7 mouse cellular contexts compared by ENCODE assay signal in the genomic region with DNA sequence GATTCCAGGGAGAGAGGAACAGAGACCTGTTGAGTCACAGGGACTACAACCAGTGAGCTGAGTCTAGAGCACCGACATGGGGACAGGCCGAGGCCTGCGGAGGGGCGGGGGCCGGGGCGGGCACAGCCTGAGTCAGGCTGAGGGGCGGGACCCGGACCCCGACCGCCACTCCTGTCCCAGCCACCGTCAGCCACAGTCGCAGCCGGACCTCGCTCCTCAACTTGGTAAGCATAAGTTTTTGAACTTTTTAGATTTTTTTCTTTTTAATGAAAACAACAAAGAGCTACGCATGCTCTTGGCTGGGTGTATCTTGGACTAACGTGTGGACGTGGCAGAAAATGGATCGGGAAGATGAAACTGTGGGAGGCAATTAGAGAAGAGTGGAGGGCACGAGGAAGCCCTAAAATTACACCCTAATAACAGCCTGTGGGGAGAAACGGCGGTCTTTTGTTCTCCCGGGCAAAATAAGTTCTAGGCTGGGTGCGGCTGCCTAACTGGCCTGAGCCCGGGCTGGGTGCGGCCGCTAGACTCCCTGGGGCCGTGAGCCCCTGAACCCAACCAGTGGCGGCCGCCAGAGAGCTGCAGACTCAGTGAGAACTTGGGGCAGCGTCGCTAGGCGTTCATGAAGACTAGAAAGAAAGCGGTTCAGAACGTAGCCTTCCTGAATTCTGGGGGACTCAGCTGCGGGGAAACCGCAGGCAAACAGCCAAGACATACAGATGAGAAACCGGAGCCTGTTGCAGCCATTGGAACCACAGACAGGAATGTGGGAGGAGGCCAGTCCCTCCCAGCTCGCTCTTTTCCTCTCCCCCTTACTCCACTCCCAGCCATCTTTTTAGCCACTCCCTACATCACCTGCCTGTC. TPM values are rescaled to one million over a fixed set of nuclear protein-coding genes. Genes with fewer than 3 reads are reported as not detected.
DNase-seq lines count a peak whose midpoint lies in the region; ATAC-seq and TF ChIP-seq lines count a peak whose summit lies in the region.

A gene (plus strand): TSS at position 159 of the 864 bp plus-strand sequence.

- no peak for TF ChIP-seq CTCF in forebrain, postnatal 0 days (IDR thresholded peaks at IDR 0.05; ENCODE audit: low read depth)

- peak within 1 kb of the TSS; percentile 42 for H3K4me3 ChIP-seq in forebrain, postnatal 0 days (ENCODE audit: low read depth, low read length)
- peak within 1 kb of the TSS; percentile 40 for H3K4me3 ChIP-seq in hindbrain, embryonic 11.5 days (ENCODE audit: low read depth, low read length)
- peak within 1 kb of the TSS; percentile 65 for H3K4me3 ChIP-seq in limb, embryonic 12.5 days (replicated peaks)
- H3K4me3 ChIP-seq in midbrain, embryonic 12.5 days = peak within 1 kb of the TSS; percentile 46

- WGBS in forebrain, postnatal 0 days = 3% methylated on average over 38 of the region's 38 CpGs
- WGBS in hindbrain, embryonic 11.5 days = under 1% methylated on average over 38 of the region's 38 CpGs
- WGBS in limb, embryonic 12.5 days = under 1% methylated on average over 38 of the region's 38 CpGs
- under 1% methylated on average over 38 of the region's 38 CpGs for whole genome bisulfite sequencing in midbrain, embryonic 12.5 days

- no peaks in the 10 kb centered on the region for H3K36me3 ChIP-seq in forebrain, postnatal 0 days (ENCODE audit: insufficient read depth)
- no peaks in the 10 kb centered on the region for H3K36me3 ChIP-seq in hindbrain, embryonic 11.5 days (ENCODE audit: control insufficient read depth, insufficient read depth, low read length)
- peaks cover 16% of the 10 kb centered on the region for H3K36me3 ChIP-seq in limb, embryonic 12.5 days
- H3K36me3 ChIP-seq in midbrain, embryonic 12.5 days = no peaks in the 10 kb centered on the region

- peak within 1 kb of the TSS; percentile 54 for H3K9ac ChIP-seq in forebrain, postnatal 0 days
- peak within 1 kb of the TSS; percentile 38; the same call in 1 of the 2 replicates for H3K9ac ChIP-seq in hindbrain, embryonic 11.5 days (ENCODE audit: low read depth, low read length)
- peak within 1 kb of the TSS; percentile 80 for H3K9ac ChIP-seq in limb, embryonic 12.5 days (replicated peaks)
- peak within 1 kb of the TSS; percentile 53 for H3K9ac ChIP-seq in midbrain, embryonic 12.5 days (replicated peaks)

- no peaks in the 10 kb centered on the region for H3K9me3 ChIP-seq in forebrain, postnatal 0 days (ENCODE audit: low read length)
- H3K9me3 ChIP-seq in hindbrain, embryonic 11.5 days (ENCODE audit: control insufficient read depth, low read length) = no peaks in the 10 kb centered on the region
- H3K9me3 ChIP-seq in limb, embryonic 12.5 days = no peaks in the 10 kb centered on the region
- H3K9me3 ChIP-seq in midbrain, embryonic 12.5 days = no peaks in the 10 kb centered on the region

- H3K27ac ChIP-seq in forebrain, postnatal 0 days (ENCODE audit: low read depth, low read length) = no peak within 1 kb of the TSS
- no peak within 1 kb of the TSS for H3K27ac ChIP-seq in hindbrain, embryonic 11.5 days (ENCODE audit: low read depth, low read length)
- H3K27ac ChIP-seq in limb, embryonic 12.5 days = peak within 1 kb of the TSS; percentile 87
- H3K27ac ChIP-seq in midbrain, embryonic 12.5 days (replicated peaks) = no peak within 1 kb of the TSS

- H3K4me2 ChIP-seq in forebrain, postnatal 0 days (ENCODE audit: low read depth) = peak within 1 kb of the TSS; percentile 81
- H3K4me2 ChIP-seq in hindbrain, embryonic 11.5 days (replicated peaks; ENCODE audit: low read depth, low read length) = peak within 1 kb of the TSS; percentile 52
- peak within 1 kb of the TSS; percentile 66 for H3K4me2 ChIP-seq in limb, embryonic 12.5 days
- peak within 1 kb of the TSS; percentile 78 for H3K4me2 ChIP-seq in midbrain, embryonic 12.5 days (replicated peaks)

- peaks cover 11% of the 10 kb centered on the region; the same call in 1 of the 2 replicates for H3K4me1 ChIP-seq in forebrain, postnatal 0 days (ENCODE audit: insufficient read depth)
- H3K4me1 ChIP-seq in hindbrain, embryonic 11.5 days (replicated peaks; ENCODE audit: control insufficient read depth, insufficient read depth, low read length) = no peaks in the 10 kb centered on the region
- H3K4me1 ChIP-seq in limb, embryonic 12.5 days (replicated peaks) = peaks cover 6% of the 10 kb centered on the region; the same call in 1 of the 2 replicates
- H3K4me1 ChIP-seq in midbrain, embryonic 12.5 days = peaks cover 5% of the 10 kb centered on the region; the same call in 1 of the 2 replicates

- H3K27me3 ChIP-seq in forebrain, postnatal 0 days (ENCODE audit: insufficient read depth, low read length) = no peaks in the 10 kb centered on the region; the same call in 1 of the 2 replicates
- H3K27me3 ChIP-seq in hindbrain, embryonic 11.5 days (ENCODE audit: control insufficient read depth, insufficient read depth, low read length) = no peaks in the 10 kb centered on the region
- H3K27me3 ChIP-seq in limb, embryonic 12.5 days = no peaks in the 10 kb centered on the region
- peaks cover 11% of the 10 kb centered on the region; the same call in 1 of the 2 replicates for H3K27me3 ChIP-seq in midbrain, embryonic 12.5 days

- ATAC-seq in forebrain, postnatal 0 days = peak; percentile 72
- peak; percentile 93 for ATAC-seq in hindbrain, embryonic 11.5 days (ENCODE audit: low FRiP score)
- ATAC-seq in limb, embryonic 12.5 days (ENCODE audit: insufficient number of reproducible peaks, insufficient read depth, low FRiP score, low TSS enrichment, low read depth) = peak; percentile 96
- ATAC-seq in midbrain, embryonic 12.5 days (ENCODE audit: low FRiP score, low read depth) = peak; percentile 96

- DNase-seq in Muller cell, postnatal 12 days (ENCODE audit: inconsistent ontology term) = peak; percentile 93
- DNase-seq in adrenal gland, postnatal 4 days (ENCODE audit: low spot score in 2 of 2) = peak; percentile 8 to 25
- DNase-seq in forebrain, postnatal 0 days = peak; percentile 43
- peak; percentile 68 for DNase-seq in hindbrain, embryonic 11.5 days (ENCODE audit: low spot score)
- peak; percentile 53 to 57 for DNase-seq in spleen, postnatal 36 days (ENCODE audit: low spot score in 2 of 2)

RNA-seq across cellular contexts. Expression of the gene that starts here (rescaled TPM):
- total RNA-seq in adrenal gland, postnatal 4 days (2021) = 100 to 1,000 TPM; 223 to 236 TPM
- 9.8 and 17.1 TPM in 2 replicates for total RNA-seq in forebrain, postnatal 0 days (2014; rRNA removed)
- polyA plus RNA-seq in forebrain, postnatal 0 days (2015; fragmentation: Nextera tagmentation; extraction: Ambion mirVana) = 169 and 172 TPM in 2 replicates
- 402 and 542 TPM in 2 replicates for polyA plus RNA-seq in hindbrain, embryonic 11.5 days (2014; fragmentation: Nextera tagmentation; extraction: Ambion mirVana)
- polyA plus RNA-seq in limb, embryonic 12.5 days (2016; fragmentation: Nextera tagmentation; extraction: Ambion mirVana) = 600 and 664 TPM in 2 replicates
- 340 and 424 TPM in 2 replicates for polyA plus RNA-seq in midbrain, embryonic 12.5 days (2016; fragmentation: Nextera tagmentation; extraction: Ambion mirVana)

Comparison
In these comparisons a context has a peak if more than half of its experiments do, and no peak if none do; other contexts are left out.
1. RNA of the gene that starts here (total RNA-seq): 223 to 236 TPM in adrenal gland, postnatal 4 days; 9.8 to 17.1 TPM in forebrain, postnatal 0 days; every median in the first group is over 10 times any median in the second.
2. DNase-seq: peak in every context shown above with its lines; median percentile 93 in Muller cell, postnatal 12 days; 68 in hindbrain, embryonic 11.5 days; 55 in spleen, postnatal 36 days; 43 in forebrain, postnatal 0 days; 16 in adrenal gland, postnatal 4 days.
3. Peak in every context shown above with its lines, with median percentiles within 50 percentile points of each other: ATAC-seq, H3K4me2 ChIP-seq, H3K4me3 ChIP-seq and H3K9ac ChIP-seq.